Mouse (Mus musculus) intestine, embryonic 14.5 days (tissue): ENCODE measurements around the gene Cpox. TPM values are rescaled to one million over a fixed set of nuclear protein-coding genes. Genes with fewer than 3 reads are reported as not detected.

Experiments
- microRNA-seq: library from miRNA; unstranded; fragments of <30 nt; microRNA quantifications from one replicate; pipeline ENCODE4, GENCODE M21; 2016
- polyA plus RNA-seq: library from polyadenylated mRNA; unstranded; fragments of >200 nt; fragmentation: Nextera tagmentation; extraction: Ambion mirVana; gene quantifications from 2 replicates; pipeline ENCODE4 v1.2.1, GENCODE M21; 2014

Cpox gene
- polyA plus RNA-seq, 1 experiment from 2014 or later, result 32.4 TPM

Small RNA genes within 50 kb of the gene (microRNA-seq; reads per million reads assigned to microRNA genes)
- not detected for gene Gm27564

Other genes with a start within 250 kb of the Cpox start
- 11.2 and 15.0 TPM in 2 replicates for gene St3gal6, start 146.0 kb upstream of the Cpox start, polyA plus RNA-seq
- gene Gm813, start 53.3 kb upstream of the Cpox start, polyA plus RNA-seq, result not detected in 2 replicates
- not detected in 2 replicates for gene E330017A01Rik, start 31.6 kb upstream of the Cpox start, polyA plus RNA-seq
- 0.12 TPM in 1 of 2 replicates, not detected in the other for gene Gpr15, start 48.8 kb downstream of the Cpox start, polyA plus RNA-seq
- 108 and 123 TPM in 2 replicates for gene Cldnd1, start 57.6 kb downstream of the Cpox start, polyA plus RNA-seq
- not detected in 2 replicates for gene Olfr172, start 92.9 kb downstream of the Cpox start, polyA plus RNA-seq
- not detected in 2 replicates for gene Olfr173, start 130.0 kb downstream of the Cpox start, polyA plus RNA-seq
- gene Olfr175-ps1, start 156.5 kb downstream of the Cpox start, polyA plus RNA-seq, result not detected in 2 replicates
- not detected in 2 replicates for gene Olfr177, start 204.5 kb downstream of the Cpox start, polyA plus RNA-seq
- gene Olfr178, start 221.8 kb downstream of the Cpox start, polyA plus RNA-seq, result not detected in 2 replicates